ENCODE assay signal across 20 mouse cellular contexts in genomic region chr1:91547567-91547966, GRCm38 (mm10). TPM values are rescaled to one million over a fixed set of nuclear protein-coding genes. Genes with fewer than 3 reads are reported as not detected.
DNase-seq lines count a peak whose midpoint lies in the region; ATAC-seq and TF ChIP-seq lines count a peak whose summit lies in the region.
"Had no signal": no experiment of that assay in that cellular context is flagged by ENCODE, and none has a peak within 500 bp of the region (broad histone marks: within the 10 kb centered on the region; RNA-seq: fewer than 3 reads in every experiment).

No protein-coding gene starts in this region.

- H3K9ac ChIP-seq in forebrain, embryonic 13.5 days: no peak overlapping the region
- H3K9ac ChIP-seq in midbrain, embryonic 11.5 days (ENCODE audit: low read length): no peak overlapping the region
- no peak overlapping the region for H3K9ac ChIP-seq in midbrain, embryonic 15.5 days
- H3K9ac ChIP-seq in midbrain, embryonic 14.5 days (replicated peaks; ENCODE audit: low read length): no peak overlapping the region
- H3K9ac ChIP-seq: embryonic facial prominence, embryonic 13.5 days; limb, embryonic 13.5 days; liver, embryonic 12.5 days; lung, embryonic 14.5 days had no signal

- TF ChIP-seq POLR2A in brain, embryonic 14.5 days (IDR thresholded peaks at IDR 0.05; ENCODE audit: borderline replicate concordance, extremely low read depth, insufficient read depth, insufficient read length, poor library complexity, severe bottlenecking): no peak

- H3K36me3 ChIP-seq in forebrain, embryonic 13.5 days (ENCODE audit: poor library complexity, severe bottlenecking): peaks cover 45% of the 10 kb centered on the region
- peaks cover 32% of the 10 kb centered on the region for H3K36me3 ChIP-seq in forebrain, embryonic 10.5 days (replicated peaks)
- H3K36me3 ChIP-seq in midbrain, embryonic 11.5 days (ENCODE audit: control insufficient read depth, insufficient read depth, low read length): peaks cover 4% of the 10 kb centered on the region; the same call in 1 of the 2 replicates
- H3K36me3 ChIP-seq in midbrain, embryonic 15.5 days (replicated peaks): peaks cover 14% of the 10 kb centered on the region
- peaks cover 60% of the 10 kb centered on the region for H3K36me3 ChIP-seq in midbrain, embryonic 14.5 days (ENCODE audit: control insufficient read depth, insufficient read depth, low read length)

- H3K4me1 ChIP-seq in forebrain, embryonic 13.5 days: peaks cover 7% of the 10 kb centered on the region
- H3K4me1 ChIP-seq in forebrain, embryonic 10.5 days: peaks cover 19% of the 10 kb centered on the region
- H3K4me1 ChIP-seq in midbrain, embryonic 11.5 days (ENCODE audit: control insufficient read depth, insufficient read depth, low read length): peaks cover 14% of the 10 kb centered on the region
- H3K4me1 ChIP-seq in midbrain, embryonic 15.5 days: peaks cover 8% of the 10 kb centered on the region; the same call in 1 of the 2 replicates
- no peaks in the 10 kb centered on the region for H3K4me1 ChIP-seq in midbrain, embryonic 14.5 days (ENCODE audit: control insufficient read depth, insufficient read depth, low read length)
- H3K4me1 ChIP-seq: embryonic facial prominence, embryonic 13.5 days had no signal

- H3K4me2 ChIP-seq in forebrain, embryonic 13.5 days: no peak overlapping the region
- no peak overlapping the region for H3K4me2 ChIP-seq in midbrain, embryonic 11.5 days
- no peak overlapping the region for H3K4me2 ChIP-seq in midbrain, embryonic 15.5 days
- no peak overlapping the region for H3K4me2 ChIP-seq in midbrain, embryonic 14.5 days (ENCODE audit: low read length)
- H3K4me2 ChIP-seq: embryonic facial prominence, embryonic 13.5 days; limb, embryonic 13.5 days; lung, embryonic 14.5 days had no signal

- WGBS in forebrain, embryonic 13.5 days: 39% methylated on average over 5 of the region's 5 CpGs
- 54% methylated on average over 5 of the region's 5 CpGs for WGBS in forebrain, embryonic 10.5 days
- 19% methylated on average over 5 of the region's 5 CpGs for whole genome bisulfite sequencing in midbrain, embryonic 11.5 days
- WGBS in midbrain, embryonic 15.5 days: 18% methylated on average over 5 of the region's 5 CpGs
- 7% methylated on average over 5 of the region's 5 CpGs for WGBS in midbrain, embryonic 14.5 days

- H3K27me3 ChIP-seq in forebrain, embryonic 13.5 days: no peaks in the 10 kb centered on the region
- no peaks in the 10 kb centered on the region for H3K27me3 ChIP-seq in forebrain, embryonic 10.5 days (ENCODE audit: poor library complexity, severe bottlenecking)
- H3K27me3 ChIP-seq in midbrain, embryonic 11.5 days (ENCODE audit: control insufficient read depth, insufficient read depth, low read length): no peaks in the 10 kb centered on the region
- H3K27me3 ChIP-seq in midbrain, embryonic 15.5 days (replicated peaks): no peaks in the 10 kb centered on the region
- no peaks in the 10 kb centered on the region for H3K27me3 ChIP-seq in midbrain, embryonic 14.5 days (ENCODE audit: control insufficient read depth, insufficient read depth, low read length)
- H3K27me3 ChIP-seq: CH12.LX; embryonic facial prominence, embryonic 13.5 days; limb, embryonic 13.5 days; liver, embryonic 12.5 days had no signal

- no peak for DNase-seq in forebrain, embryonic 10.5 days (ENCODE audit: extremely low spot score, low spot score)
- peak; percentile 92 for DNase-seq in midbrain, embryonic 11.5 days (ENCODE audit: low spot score, missing footprints)
- peak; percentile 57 for DNase-seq in brain, embryonic 14.5 days (ENCODE audit: low read depth)
- DNase-seq in midbrain, embryonic 14.5 days: peak; percentile 47
- DNase-seq in urinary bladder, postnatal 4 days (ENCODE audit: low spot score in 2 of 2): no peak
- DNase-seq: adrenal gland, postnatal 14 days; B cell, adult 2 months; cerebellum, adult 9-10 months; kidney, adult 18-20 months; layer of hippocampus, adult 9-11 months; lung, embryonic 14.5 days; right cerebral cortex, postnatal 4 days; thymus, postnatal 25 days had no signal

- no peak overlapping the region for H3K4me3 ChIP-seq in forebrain, embryonic 13.5 days
- H3K4me3 ChIP-seq in forebrain, embryonic 10.5 days: no peak overlapping the region
- H3K4me3 ChIP-seq in midbrain, embryonic 11.5 days (ENCODE audit: low read depth, low read length): no peak overlapping the region
- H3K4me3 ChIP-seq in midbrain, embryonic 15.5 days: no peak overlapping the region
- no peak overlapping the region for H3K4me3 ChIP-seq in midbrain, embryonic 14.5 days (replicated peaks; ENCODE audit: low read depth, low read length)
- H3K4me3 ChIP-seq: embryonic facial prominence, embryonic 13.5 days; limb, embryonic 13.5 days had no signal

- H3K27ac ChIP-seq in forebrain, embryonic 13.5 days: no peak overlapping the region
- H3K27ac ChIP-seq in forebrain, embryonic 10.5 days: no peak overlapping the region; the same call in 1 of the 2 replicates
- peak overlapping the region; percentile 30; the same call in 1 of the 2 replicates for H3K27ac ChIP-seq in midbrain, embryonic 11.5 days (ENCODE audit: low read depth, low read length)
- no peak overlapping the region for H3K27ac ChIP-seq in midbrain, embryonic 15.5 days
- H3K27ac ChIP-seq in midbrain, embryonic 14.5 days (replicated peaks; ENCODE audit: low read depth, low read length): 0 out of 2 replicates have a peak overlapping the region, but pooled peaks have one; percentile 3
- H3K27ac ChIP-seq: embryonic facial prominence, embryonic 13.5 days; kidney, postnatal 0 days; limb, embryonic 13.5 days had no signal

- H3K9me3 ChIP-seq in forebrain, embryonic 13.5 days (replicated peaks): no peaks in the 10 kb centered on the region
- H3K9me3 ChIP-seq in forebrain, embryonic 10.5 days: no peaks in the 10 kb centered on the region
- H3K9me3 ChIP-seq in midbrain, embryonic 11.5 days (ENCODE audit: control insufficient read depth, low read length): no peaks in the 10 kb centered on the region
- no peaks in the 10 kb centered on the region for H3K9me3 ChIP-seq in midbrain, embryonic 15.5 days
- no peaks in the 10 kb centered on the region for H3K9me3 ChIP-seq in midbrain, embryonic 14.5 days (ENCODE audit: control insufficient read depth, low read length)
- H3K9me3 ChIP-seq: embryonic facial prominence, embryonic 13.5 days; limb, embryonic 13.5 days; liver, embryonic 12.5 days had no signal

- TF ChIP-seq CTCF in brain, embryonic 14.5 days (IDR thresholded peaks at IDR 0.05; ENCODE audit: borderline replicate concordance, extremely low read depth, insufficient read depth, insufficient read length): no peak

- peak; percentile 13; the same call in 1 of the 2 replicates for ATAC-seq in forebrain, embryonic 13.5 days
- ATAC-seq in midbrain, embryonic 11.5 days (ENCODE audit: low FRiP score): peak; percentile 92
- no peak for ATAC-seq in midbrain, embryonic 15.5 days (replicated peaks)
- ATAC-seq in midbrain, embryonic 14.5 days (ENCODE audit: low FRiP score, low TSS enrichment): no peak
- ATAC-seq: liver, embryonic 12.5 days had no signal

RNA-seq across cellular contexts. Expression of gene Asb1, which starts 7.2 kb away (rescaled TPM):
- polyA plus RNA-seq in forebrain, embryonic 13.5 days (2015; fragmentation: Nextera tagmentation; extraction: Ambion mirVana): 11.0 and 12.0 TPM in 2 replicates
- polyA plus RNA-seq in forebrain, embryonic 10.5 days (2016; fragmentation: Nextera tagmentation; extraction: Ambion mirVana): 7.3 and 7.4 TPM in 2 replicates
- polyA plus RNA-seq in midbrain, embryonic 11.5 days (2014; fragmentation: Nextera tagmentation; extraction: Ambion mirVana): 9.4 and 9.8 TPM in 2 replicates
- polyA plus RNA-seq in midbrain, embryonic 15.5 days (2015; fragmentation: Nextera tagmentation; extraction: Ambion mirVana): 11.8 and 12.5 TPM in 2 replicates
- 15.5 and 16.9 TPM in 2 replicates for polyA plus RNA-seq in brain, embryonic 14.5 days (2012; rRNA removed)
- 10.6 and 14.9 TPM in 2 replicates for polyA plus RNA-seq in midbrain, embryonic 14.5 days (2014; fragmentation: Nextera tagmentation; extraction: Ambion mirVana)

RNA-seq across cellular contexts. Expression of gene Traf3ip1, which starts 53.1 kb away (rescaled TPM):
- polyA plus RNA-seq in forebrain, embryonic 13.5 days (2015; fragmentation: Nextera tagmentation; extraction: Ambion mirVana): 9.9 and 11.2 TPM in 2 replicates
- polyA plus RNA-seq in forebrain, embryonic 10.5 days (2016; fragmentation: Nextera tagmentation; extraction: Ambion mirVana): 13.1 and 13.9 TPM in 2 replicates
- polyA plus RNA-seq in midbrain, embryonic 11.5 days (2014; fragmentation: Nextera tagmentation; extraction: Ambion mirVana): 6.0 and 7.3 TPM in 2 replicates
- 11.4 and 12.1 TPM in 2 replicates for polyA plus RNA-seq in midbrain, embryonic 15.5 days (2015; fragmentation: Nextera tagmentation; extraction: Ambion mirVana)
- polyA plus RNA-seq in brain, embryonic 14.5 days (2012; rRNA removed): 18.3 and 20.1 TPM in 2 replicates
- polyA plus RNA-seq in midbrain, embryonic 14.5 days (2014; fragmentation: Nextera tagmentation; extraction: Ambion mirVana): 8.6 and 9.2 TPM in 2 replicates

Comparison
In these comparisons a context has a peak if more than half of its experiments do, and no peak if none do; other contexts are left out.
1. ATAC-seq: peak in forebrain, embryonic 13.5 days (single experiment) and midbrain, embryonic 11.5 days (single experiment); none in midbrain, embryonic 15.5 days (single experiment) and midbrain, embryonic 14.5 days (single experiment).
2. H3K27ac ChIP-seq: peak in midbrain, embryonic 11.5 days (single experiment) and midbrain, embryonic 14.5 days (single experiment); none in forebrain, embryonic 13.5 days (single experiment), forebrain, embryonic 10.5 days (single experiment) and midbrain, embryonic 15.5 days (single experiment).
3. DNase-seq: peak in midbrain, embryonic 11.5 days (single experiment), brain, embryonic 14.5 days (single experiment) and midbrain, embryonic 14.5 days (single experiment); none in forebrain, embryonic 10.5 days (single experiment) and urinary bladder, postnatal 4 days (0 of 2).